13 mouse cellular contexts compared by ENCODE assay signal in the genomic region with DNA sequence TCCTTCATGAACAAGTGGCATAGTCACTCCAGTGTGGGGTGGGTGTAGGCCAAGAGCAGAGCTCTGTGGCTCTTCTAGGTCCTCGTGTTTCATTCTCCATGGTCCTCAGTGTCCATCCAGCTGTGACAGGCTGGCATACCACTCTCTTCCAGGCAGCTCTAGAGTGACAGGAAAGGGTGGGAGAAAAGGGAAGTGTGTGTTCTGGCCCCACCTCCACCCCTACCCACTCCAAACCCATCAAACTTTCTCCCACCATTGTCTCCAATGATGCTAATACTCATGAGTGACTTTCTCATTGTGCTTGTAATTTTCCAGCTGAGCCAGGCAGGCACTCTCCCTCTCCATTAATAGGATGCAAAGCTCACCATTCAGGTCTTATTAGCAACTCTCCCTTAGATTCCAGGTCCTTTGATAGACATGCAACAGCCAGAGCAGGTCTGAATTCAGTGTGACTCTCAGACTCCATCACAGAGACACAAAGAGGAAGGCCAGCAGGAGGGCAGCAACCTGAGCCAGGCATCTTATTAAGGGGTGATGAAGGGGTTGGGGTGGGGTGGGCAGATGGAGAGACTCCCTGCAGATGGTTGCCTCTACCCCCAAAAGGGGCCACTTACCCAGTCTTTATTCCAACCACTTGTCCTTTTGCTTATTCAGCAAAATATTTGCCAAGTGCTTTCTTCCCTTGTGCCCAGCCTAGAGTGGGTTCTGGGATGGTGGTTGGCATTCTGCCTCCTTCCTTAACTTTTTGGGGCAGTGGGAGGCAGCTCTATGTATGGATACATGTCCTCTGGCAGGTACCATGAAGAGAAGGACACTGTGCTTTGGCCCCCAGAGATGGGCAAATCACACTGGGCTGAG.
"Had no signal": no experiment of that assay in that cellular context is flagged by ENCODE, and none has a peak within 500 bp of the region (broad histone marks: within the 10 kb centered on the region; RNA-seq: fewer than 3 reads in every experiment).

No protein-coding gene starts in this region.

- H3K9ac ChIP-seq: limb, embryonic 13.5 days; liver, embryonic 14.5 days; neural tube, embryonic 15.5 days had no signal

- H3K4me3 ChIP-seq: layer of hippocampus, adult 2 months; limb, embryonic 13.5 days; myocyte; neural tube, embryonic 15.5 days had no signal

- H3K9me3 ChIP-seq: limb, embryonic 13.5 days; neural tube, embryonic 15.5 days had no signal

- H3K36me3 ChIP-seq: limb, embryonic 13.5 days; neural tube, embryonic 15.5 days had no signal

- H3K4me2 ChIP-seq: limb, embryonic 13.5 days; neural tube, embryonic 15.5 days had no signal

- DNase-seq: kidney, adult 18-20 months; kidney, postnatal 10 days; kidney, postnatal 4 days; left cerebral cortex, postnatal 4 days; lung, postnatal 4 days; right cerebral cortex, adult 18-20 months; thymus, adult 18-20 months; thymus, postnatal 14 days had no signal

- H3K27me3 ChIP-seq: limb, embryonic 13.5 days; neural tube, embryonic 15.5 days had no signal

- H3K4me1 ChIP-seq: limb, embryonic 13.5 days; neural tube, embryonic 15.5 days had no signal

- H3K27ac ChIP-seq: layer of hippocampus, adult 2 months; limb, embryonic 13.5 days; liver, embryonic 14.5 days; neural tube, embryonic 15.5 days had no signal
